Mouse (Mus musculus) forebrain, embryonic 12.5 days (tissue): ENCODE results near the gene Naa20. TPM values are rescaled to one million over a fixed set of nuclear protein-coding genes. Genes with fewer than 3 reads are reported as not detected.

Experiments
- ATAC-seq: fragments of 200-750 bp; cut with Nextera tagmentation; 2 replicates; pipeline ENCODE4 v1.8.0; 2017; ENCODE audit warnings: moderate TSS enrichment; ENCODE audit not compliant: low FRiP score
- H3K27ac ChIP-seq: fragments of 300-500 bp; sonication (generic); 2 replicates; pipeline ENCODE4 v1.5.1; 2016; ENCODE audit warnings: mild to moderate bottlenecking
- H3K27me3 ChIP-seq: fragments of 300-500 bp; sonication (generic); 2 replicates; pipeline ENCODE4 v1.6.1; 2016; ENCODE audit warnings: mild to moderate bottlenecking
- H3K36me3 ChIP-seq: fragments of 300-500 bp; sonication (generic); replicated peaks from 2 replicates; pipeline ENCODE4 v1.6.1; 2016; ENCODE audit warnings: mild to moderate bottlenecking
- H3K4me1 ChIP-seq: fragments of 300-500 bp; sonication (generic); 2 replicates; pipeline ENCODE4 v1.6.1; 2016
- H3K4me2 ChIP-seq: fragments of 300-500 bp; sonication (generic); 2 replicates; pipeline ENCODE4 v1.6.1; 2016; ENCODE audit warnings: mild to moderate bottlenecking, moderate library complexity
- H3K4me3 ChIP-seq: fragments of 300-500 bp; sonication (generic); replicated peaks from 2 replicates; pipeline ENCODE4 v1.5.1; 2016; ENCODE audit warnings: mild to moderate bottlenecking
- H3K9ac ChIP-seq: fragments of 300-500 bp; sonication (generic); 2 replicates; pipeline ENCODE4 v1.6.1; 2016; ENCODE audit warnings: mild to moderate bottlenecking
- H3K9me3 ChIP-seq: fragments of 300-500 bp; sonication (generic); 2 replicates; pipeline ENCODE4 v1.6.1; 2016
- WGBS: fragments of 180-500 bp; shearing (Covaris S2); methylation state at CpG from one replicate; pipeline ENCODE4 v1.1.7; 2016; 5-methylcytosine and 5-hydroxymethylcytosine counted together
- polyA plus RNA-seq: library from polyadenylated mRNA; unstranded; fragments of >200 nt; fragmentation: Nextera tagmentation; extraction: Ambion mirVana; gene quantifications from 2 replicates; pipeline ENCODE4 v1.2.1, GENCODE M21; 2016

Gene Naa20
- 124 and 132 TPM in 2 replicates for polyA plus RNA-seq

DNA sequence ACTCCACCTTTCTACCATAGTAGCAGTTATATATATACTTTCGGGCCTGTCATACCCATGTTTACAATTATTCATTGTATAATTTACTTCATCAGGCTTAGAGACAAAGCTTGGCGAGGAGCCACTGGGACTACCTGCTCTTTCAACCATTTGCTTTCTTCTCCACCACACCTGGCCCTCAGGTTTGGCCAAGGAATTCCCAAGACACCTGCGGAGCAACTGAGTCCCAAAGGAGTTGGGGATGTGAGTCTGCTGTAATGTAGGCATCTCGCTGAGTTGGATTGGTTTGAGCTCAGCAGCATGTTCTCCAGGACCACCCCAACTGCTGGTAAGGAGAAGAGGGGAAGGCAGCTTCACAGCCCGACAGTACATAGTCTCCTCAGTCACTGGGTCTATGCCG is at the start of gene Naa20:
Gene Naa20 (plus strand): TSS at position 239 of the 400 bp plus-strand sequence.
- Histone ChIP-seq H3K9me3 (no peaks in the 10 kb centered on the region), H3K9ac (peak within 1 kb of the TSS; percentile 93), H3K4me2 (peak within 1 kb of the TSS; percentile 64), H3K4me1 (peaks cover 21% of the 10 kb centered on the region), H3K36me3 (0 out of 2 replicates have a peak, but pooled peaks cover 1% of the 10 kb centered on the region), H3K27me3 (no peaks in the 10 kb centered on the region), H3K27ac (no peak within 1 kb of the TSS), H3K4me3 (peak within 1 kb of the TSS; percentile 99)
- 86% methylated on average over 6 of the region's 6 CpGs for WGBS
- no peak for ATAC-seq

DNA sequence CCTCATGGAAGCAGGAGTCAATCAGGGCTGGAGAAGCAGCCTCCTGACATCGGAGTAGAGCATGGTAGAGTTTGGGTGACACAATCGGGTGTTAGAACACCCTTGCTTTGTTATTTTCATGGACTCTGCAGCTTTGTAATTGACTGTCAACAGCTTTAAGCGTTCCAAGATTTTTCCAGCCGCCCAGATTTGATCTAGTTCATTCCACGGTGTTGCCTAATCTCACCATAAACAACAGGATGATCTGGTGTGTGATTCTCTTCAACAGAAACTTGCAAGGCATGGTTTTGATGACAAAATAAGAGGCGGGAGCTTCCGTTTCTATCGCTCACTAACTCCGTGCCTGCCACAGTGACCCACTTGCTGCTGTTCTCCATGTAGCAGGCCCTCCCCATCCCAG is 46.1 kb upstream of the Naa20 start:
- 89% methylated on average over 9 of the region's 9 CpGs for WGBS
- no peak for ATAC-seq
- H3K27ac ChIP-seq, result no peak overlapping the region
- H3K9ac ChIP-seq, result no peak overlapping the region
- H3K4me2 ChIP-seq, result no peak overlapping the region
- no peaks in the 10 kb centered on the region for H3K27me3 ChIP-seq
- H3K4me3 ChIP-seq, result no peak overlapping the region
- no peaks in the 10 kb centered on the region for H3K36me3 ChIP-seq
- H3K9me3 ChIP-seq, result no peaks in the 10 kb centered on the region
- peaks cover 17% of the 10 kb centered on the region for H3K4me1 ChIP-seq

DNA sequence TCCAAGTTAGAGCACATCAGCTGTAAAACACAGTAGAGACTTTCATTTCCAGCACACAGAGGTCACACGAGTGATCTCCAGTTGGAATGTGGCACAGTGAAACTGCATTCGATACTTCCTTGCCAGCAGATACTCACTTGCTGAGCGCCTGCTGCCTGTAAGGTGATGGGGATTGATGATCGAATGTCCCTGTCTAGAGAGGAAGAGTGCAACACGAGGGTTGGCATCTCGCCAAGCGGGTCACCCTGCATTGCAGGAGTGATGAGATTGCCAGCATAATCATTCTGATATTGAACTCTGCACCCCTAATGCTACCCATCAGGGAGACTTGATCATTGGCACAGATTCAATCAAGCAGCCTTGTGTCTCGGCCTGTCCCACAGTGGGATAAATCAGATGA is 44.0 kb upstream of the Naa20 start:
- no peaks in the 10 kb centered on the region for H3K36me3 ChIP-seq
- WGBS, result 84% methylated on average over 8 of the region's 8 CpGs
- H3K27ac ChIP-seq, result no peak overlapping the region
- peaks cover 34% of the 10 kb centered on the region for H3K4me1 ChIP-seq
- no peaks in the 10 kb centered on the region for H3K27me3 ChIP-seq
- no peak overlapping the region for H3K4me3 ChIP-seq
- ATAC-seq, result no peak
- H3K4me2 ChIP-seq, result no peak overlapping the region
- no peaks in the 10 kb centered on the region for H3K9me3 ChIP-seq
- no peak overlapping the region for H3K9ac ChIP-seq

DNA sequence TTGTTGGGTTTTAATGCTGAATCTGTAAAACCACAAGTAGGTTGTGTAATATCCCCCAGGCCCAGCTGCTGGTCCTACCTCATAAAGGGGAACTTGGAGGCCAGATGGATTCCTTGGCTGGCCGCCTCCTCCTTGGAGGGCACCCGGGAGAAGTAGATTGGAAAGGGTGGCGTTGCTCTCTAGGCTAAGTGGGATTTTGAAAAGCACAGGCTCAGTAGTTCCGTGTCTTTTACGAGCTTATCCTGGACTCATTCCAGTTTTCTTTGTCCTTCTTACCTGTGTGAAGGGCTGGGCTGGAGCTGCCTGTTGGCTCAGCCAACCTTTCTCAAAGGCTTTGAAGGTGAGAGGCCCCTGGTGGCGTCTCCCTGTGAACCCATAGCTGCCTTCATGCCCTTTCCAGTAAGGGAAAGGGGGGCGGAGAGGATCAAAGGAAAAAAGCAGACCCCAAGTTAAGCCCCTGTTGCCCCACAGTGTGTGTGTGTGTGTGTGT is 42.4 kb upstream of the Naa20 start:
- 47% methylated on average over 7 of the region's 7 CpGs for WGBS
- Histone ChIP-seq H3K27me3 (no peaks in the 10 kb centered on the region), H3K9ac (peak overlapping the region; percentile 33; the same call in 1 of the 2 replicates), H3K27ac (peak overlapping the region; percentile 91), H3K4me2 (peak overlapping the region; percentile 57), H3K4me3 (no peak overlapping the region; the same call in 1 of the 2 replicates), H3K4me1 (peaks cover 34% of the 10 kb centered on the region), H3K9me3 (no peaks in the 10 kb centered on the region), H3K36me3 (no peaks in the 10 kb centered on the region)
- peak; percentile 27 for ATAC-seq

DNA sequence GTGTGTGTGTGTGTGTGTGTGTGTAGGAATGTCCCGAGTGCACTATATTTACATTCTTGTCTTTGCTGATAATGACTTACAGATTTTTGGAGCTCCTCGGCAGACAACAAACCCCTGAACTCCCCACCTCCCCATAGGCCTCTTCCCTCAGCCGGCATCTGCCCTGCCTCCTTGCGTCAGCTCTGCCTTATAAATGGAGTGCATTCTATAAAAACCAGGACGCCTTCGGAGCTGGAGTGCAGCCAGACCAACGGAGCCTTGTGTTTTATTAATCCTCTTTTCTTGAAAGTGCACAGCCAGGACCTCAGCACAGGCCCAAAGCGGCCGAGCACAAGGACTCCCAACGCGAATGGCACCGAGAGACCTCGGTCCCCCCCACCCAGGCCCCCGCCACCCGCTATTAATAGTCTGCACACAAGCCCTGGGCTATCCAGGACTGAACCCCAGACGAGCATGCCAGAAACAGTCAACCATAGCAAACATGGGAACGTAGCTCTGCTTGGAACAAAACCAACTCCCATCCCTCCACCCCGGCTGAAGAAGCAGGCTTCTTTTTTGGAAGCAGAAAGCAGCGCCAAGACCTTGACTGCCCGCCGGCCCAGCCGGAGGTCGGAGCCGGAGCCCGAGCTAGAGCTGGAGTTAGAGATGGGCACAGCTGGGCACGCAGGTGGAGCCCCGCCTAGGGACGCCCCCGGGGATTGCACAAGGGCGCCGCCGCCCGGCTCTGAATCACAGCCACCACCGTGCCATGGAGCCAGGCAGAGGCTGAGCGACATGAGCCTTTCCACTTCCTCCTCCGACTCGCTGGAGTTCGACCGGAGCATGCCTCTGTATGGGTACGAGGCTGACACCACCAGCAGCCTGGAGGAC is 41.7 kb upstream of the Naa20 start:
- Histone ChIP-seq H3K27ac (peak overlapping the region; percentile 91), H3K9ac (peak overlapping the region; percentile 33), H3K4me2 (peak overlapping the region; percentile 57), H3K4me1 (peaks cover 34% of the 10 kb centered on the region), H3K4me3 (peak overlapping the region; percentile 40), H3K36me3 (no peaks in the 10 kb centered on the region), H3K27me3 (no peaks in the 10 kb centered on the region), H3K9me3 (no peaks in the 10 kb centered on the region)
- peak; percentile 87 for ATAC-seq
- 4% methylated on average over 40 of the region's 40 CpGs for WGBS

DNA sequence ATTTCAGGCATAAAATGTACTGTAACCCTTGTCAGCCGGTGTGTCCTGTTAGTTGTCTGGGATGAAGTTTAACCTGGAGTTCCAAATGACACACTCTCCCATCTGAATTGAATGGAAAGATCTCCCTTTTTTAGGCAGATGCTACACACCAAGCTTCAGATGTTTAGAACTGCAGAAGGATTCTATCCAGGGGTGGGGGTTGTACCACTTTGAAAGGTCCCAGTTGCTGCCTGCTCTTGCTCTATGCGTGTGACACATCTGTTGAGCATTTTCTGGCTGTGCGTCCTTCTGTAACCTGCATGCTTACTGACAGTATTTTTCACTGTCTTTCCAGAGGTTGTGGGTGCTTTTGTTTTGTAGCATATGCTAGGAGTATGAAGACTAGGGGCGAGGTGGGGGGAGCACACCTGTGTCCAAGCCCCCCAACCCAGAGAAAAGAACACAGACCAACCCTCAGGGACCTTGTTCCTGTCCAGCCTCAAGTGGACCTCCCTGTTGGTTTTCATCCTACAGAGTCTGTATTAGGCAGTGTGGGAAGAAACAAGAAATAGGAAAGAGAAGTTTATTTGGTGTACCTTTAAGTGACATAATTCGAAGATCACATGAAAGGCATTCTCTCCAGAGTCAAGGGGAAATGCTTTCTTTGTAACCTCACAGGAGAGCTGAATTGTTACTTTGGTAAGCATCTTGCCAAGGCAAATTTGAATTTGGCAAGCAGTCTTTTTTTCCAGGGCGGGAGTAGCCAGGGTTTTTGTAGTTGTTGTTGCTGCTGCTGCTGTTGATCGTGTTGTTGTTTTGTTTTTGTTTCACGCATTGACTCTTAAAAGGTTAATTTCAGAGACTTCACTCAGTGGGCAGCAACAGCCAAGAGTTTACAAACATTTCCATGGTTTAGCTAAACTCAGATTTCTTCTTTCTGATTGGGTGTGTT is 40.4 kb upstream of the Naa20 start:
- Histone ChIP-seq H3K27ac (peak overlapping the region; percentile 91), H3K36me3 (no peaks in the 10 kb centered on the region), H3K27me3 (no peaks in the 10 kb centered on the region), H3K4me1 (peaks cover 34% of the 10 kb centered on the region), H3K4me2 (peak overlapping the region; percentile 57), H3K4me3 (peak overlapping the region; percentile 40), H3K9me3 (no peaks in the 10 kb centered on the region), H3K9ac (peak overlapping the region; percentile 40; the same call in 1 of the 2 replicates)
- 61% methylated on average over 8 of the region's 8 CpGs for WGBS
- no peak for ATAC-seq

DNA sequence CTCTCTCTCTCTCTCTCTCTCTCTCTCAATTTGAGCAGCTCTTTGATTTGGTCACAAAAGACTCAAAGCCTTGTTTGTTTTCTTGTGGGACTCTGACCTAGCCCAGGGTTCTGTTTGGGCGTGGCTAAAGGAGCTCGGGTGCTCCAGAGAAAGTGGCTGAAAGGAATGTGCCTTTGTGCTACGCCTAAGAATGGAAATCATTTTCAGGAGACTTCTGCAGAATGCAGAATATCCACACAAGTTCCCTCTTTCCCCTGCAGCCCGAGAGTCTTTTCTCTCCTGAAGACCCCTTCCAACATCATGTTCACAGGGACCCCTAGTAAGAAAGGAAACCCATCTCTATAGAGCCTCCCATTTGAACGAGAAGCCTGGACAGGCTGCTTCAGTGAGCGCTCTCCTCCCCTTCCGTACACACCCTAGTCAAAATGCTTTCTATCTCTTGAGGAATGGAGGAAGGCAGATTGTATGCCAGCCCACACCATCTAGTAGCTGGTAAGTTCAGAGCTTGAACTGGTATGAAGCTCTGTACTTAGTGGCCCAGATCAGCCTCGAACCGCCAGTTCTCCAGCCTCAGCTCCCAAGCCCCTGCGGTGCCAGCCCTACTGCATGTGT is 39.6 kb upstream of the Naa20 start:
- H3K36me3 ChIP-seq, result no peaks in the 10 kb centered on the region
- H3K27ac ChIP-seq, result peak overlapping the region; percentile 91
- H3K4me1 ChIP-seq, result peaks cover 34% of the 10 kb centered on the region
- H3K9me3 ChIP-seq, result no peaks in the 10 kb centered on the region
- WGBS, result 26% methylated on average over 10 of the region's 10 CpGs
- ATAC-seq, result 0 out of 2 replicates have a peak, but pooled peaks have one; percentile 12
- H3K27me3 ChIP-seq, result no peaks in the 10 kb centered on the region
- peak overlapping the region; percentile 57 for H3K4me2 ChIP-seq
- peak overlapping the region; percentile 40 for H3K4me3 ChIP-seq
- peak overlapping the region; percentile 33; the same call in 1 of the 2 replicates for H3K9ac ChIP-seq

DNA sequence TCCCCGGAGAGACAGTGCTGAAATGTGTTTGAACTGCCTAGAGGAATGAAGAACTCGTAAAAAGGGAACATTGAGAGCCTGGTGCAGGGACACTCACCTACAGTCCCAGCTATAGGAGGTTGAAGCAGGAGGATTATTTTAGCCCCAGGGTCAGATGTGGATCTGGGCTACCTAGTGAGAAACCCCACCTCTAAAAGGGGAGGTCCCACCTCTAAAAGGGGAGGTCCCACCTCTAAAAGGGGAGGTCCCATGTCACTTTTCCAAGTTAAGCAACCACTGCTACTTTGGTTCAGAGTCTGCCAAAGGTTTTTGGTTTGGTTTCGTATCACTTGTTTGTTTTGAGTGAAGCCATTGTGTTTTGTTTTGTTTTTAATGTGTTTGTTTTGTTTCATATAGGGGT is 36.6 kb upstream of the Naa20 start:
- H3K4me3 ChIP-seq, result no peak overlapping the region
- no peak overlapping the region for H3K4me2 ChIP-seq
- peaks cover 22% of the 10 kb centered on the region for H3K4me1 ChIP-seq
- no peak for ATAC-seq
- H3K27me3 ChIP-seq, result no peaks in the 10 kb centered on the region
- H3K27ac ChIP-seq, result no peak overlapping the region
- no peaks in the 10 kb centered on the region for H3K36me3 ChIP-seq
- H3K9ac ChIP-seq, result no peak overlapping the region
- 91% methylated on average over 3 of the region's 3 CpGs for WGBS
- no peaks in the 10 kb centered on the region for H3K9me3 ChIP-seq

DNA sequence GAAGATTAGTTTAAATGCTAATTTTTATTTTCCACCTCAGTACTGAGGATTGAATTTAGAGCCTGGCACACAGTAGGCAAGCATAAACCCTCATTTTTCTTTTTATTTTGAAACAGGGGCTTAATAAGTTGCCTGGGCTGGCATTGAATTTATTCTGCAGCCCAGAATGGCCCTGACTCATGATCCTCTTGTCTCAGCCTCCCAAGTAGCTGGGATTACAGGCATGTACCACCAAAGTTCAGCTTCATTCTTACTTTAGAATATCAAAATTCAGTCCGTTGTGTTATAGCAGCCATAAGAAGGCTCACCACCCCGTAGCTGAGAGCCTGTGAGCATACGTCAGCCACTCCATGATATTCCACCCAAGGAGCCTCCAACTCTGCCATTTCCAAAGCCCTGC is 35.7 kb upstream of the Naa20 start:
- no peaks in the 10 kb centered on the region for H3K36me3 ChIP-seq
- no peak overlapping the region for H3K27ac ChIP-seq
- no peak overlapping the region for H3K9ac ChIP-seq
- H3K9me3 ChIP-seq, result no peaks in the 10 kb centered on the region
- no peaks in the 10 kb centered on the region for H3K27me3 ChIP-seq
- WGBS, result 95% methylated on average over 3 of the region's 3 CpGs
- peaks cover 14% of the 10 kb centered on the region for H3K4me1 ChIP-seq
- ATAC-seq, result no peak
- H3K4me3 ChIP-seq, result no peak overlapping the region
- H3K4me2 ChIP-seq, result no peak overlapping the region

DNA sequence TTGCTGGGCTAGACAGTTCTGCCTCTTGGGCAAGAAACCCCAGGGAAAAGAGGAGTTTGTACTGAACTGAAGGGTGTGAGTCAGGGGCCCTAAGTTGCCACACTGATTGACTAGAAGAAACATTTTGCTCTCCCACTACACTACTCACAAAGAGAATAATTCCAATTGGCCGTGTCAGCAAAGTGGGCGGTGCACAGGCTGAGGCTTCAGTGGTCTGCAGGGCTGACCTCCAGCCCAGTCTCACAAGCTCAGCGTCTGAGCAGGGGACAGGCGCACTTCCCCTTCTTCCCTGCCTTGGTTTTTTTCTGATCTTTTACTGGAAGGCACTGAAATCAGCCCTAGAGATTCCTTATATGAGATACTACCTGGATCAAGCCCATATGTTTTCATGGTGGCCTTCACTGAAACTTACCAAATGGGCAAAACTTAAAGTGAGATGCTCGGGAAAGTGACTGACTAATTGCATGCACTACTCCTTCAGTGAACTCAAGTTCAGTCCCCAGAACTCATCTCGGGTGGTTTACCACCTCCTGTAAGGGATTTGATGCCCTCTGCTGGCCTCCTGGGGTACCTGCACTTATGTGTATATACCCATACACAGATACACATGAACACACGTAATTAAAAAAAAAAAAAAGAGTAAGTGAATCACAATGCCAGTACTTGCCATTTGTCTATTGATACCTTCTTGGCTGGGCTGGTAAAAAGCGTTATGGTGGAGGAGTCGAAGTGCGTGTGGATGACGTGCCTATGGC is 35.0 kb upstream of the Naa20 start:
- Histone ChIP-seq H3K4me1 (peaks cover 8% of the 10 kb centered on the region), H3K9ac (no peak overlapping the region), H3K27ac (no peak overlapping the region), H3K9me3 (no peaks in the 10 kb centered on the region), H3K4me3 (no peak overlapping the region), H3K27me3 (no peaks in the 10 kb centered on the region), H3K36me3 (no peaks in the 10 kb centered on the region), H3K4me2 (no peak overlapping the region)
- no peak for ATAC-seq
- WGBS, result 90% methylated on average over 11 of the region's 11 CpGs

DNA sequence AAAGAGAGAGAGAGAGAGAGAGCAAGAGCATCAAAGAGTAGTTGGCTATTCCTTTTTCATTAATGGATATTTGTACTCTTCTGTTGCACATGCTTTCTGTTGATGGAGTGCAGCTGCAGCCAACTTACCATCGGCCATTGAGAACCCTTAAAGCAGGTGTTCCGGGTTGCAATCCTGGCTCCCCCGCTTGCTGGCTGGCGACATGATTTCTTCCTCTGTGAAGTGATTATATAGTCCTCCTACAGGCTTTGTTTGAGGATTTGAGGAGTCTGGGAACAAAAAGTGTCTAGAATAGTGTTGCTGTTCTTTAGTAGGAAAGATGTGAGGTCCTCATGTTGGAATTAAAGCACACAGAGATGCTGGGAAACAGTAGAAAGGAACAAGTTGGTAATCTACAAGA is 30.6 kb upstream of the Naa20 start:
- Histone ChIP-seq H3K27me3 (no peaks in the 10 kb centered on the region), H3K36me3 (no peaks in the 10 kb centered on the region), H3K27ac (no peak overlapping the region), H3K4me1 (no peaks in the 10 kb centered on the region), H3K4me3 (no peak overlapping the region), H3K9me3 (no peaks in the 10 kb centered on the region), H3K4me2 (no peak overlapping the region), H3K9ac (no peak overlapping the region)
- ATAC-seq, result no peak
- 87% methylated on average over 4 of the region's 4 CpGs for WGBS
